Comparison of ENCODE assay signal across 8 mouse cellular contexts in genomic region chr13:6646266-6646665, GRCm38 (mm10). TPM values are rescaled to one million over a fixed set of nuclear protein-coding genes. Genes with fewer than 3 reads are reported as not detected.
DNase-seq lines count a peak whose midpoint lies in the region; ATAC-seq and TF ChIP-seq lines count a peak whose summit lies in the region.
"Had no signal": no experiment of that assay in that cellular context is flagged by ENCODE, and none has a peak within 500 bp of the region (broad histone marks: within the 10 kb centered on the region; RNA-seq: fewer than 3 reads in every experiment).

No protein-coding gene starts in this region.

- H3K4me2 ChIP-seq in heart, embryonic 14.5 days (ENCODE audit: low read length): peak overlapping the region; percentile 98
- 0 out of 2 replicates have a peak overlapping the region, but pooled peaks have one; percentile 99 for H3K4me2 ChIP-seq in liver, embryonic 12.5 days
- H3K4me2 ChIP-seq in liver, postnatal 0 days (ENCODE audit: low read depth, low read length): no peak overlapping the region
- H3K4me2 ChIP-seq in forebrain, embryonic 14.5 days (ENCODE audit: low read length): peak overlapping the region; percentile 74
- H3K4me2 ChIP-seq in neural tube, embryonic 15.5 days: peak overlapping the region; percentile 99

- TF ChIP-seq CTCF in liver, postnatal 0 days (IDR thresholded peaks at IDR 0.05; ENCODE audit: low read depth): no peak

- H3K9ac ChIP-seq in heart, embryonic 14.5 days (ENCODE audit: low read length): peak overlapping the region; percentile 92
- no peak overlapping the region for H3K9ac ChIP-seq in liver, embryonic 12.5 days
- no peak overlapping the region for H3K9ac ChIP-seq in liver, postnatal 0 days (replicated peaks)
- H3K9ac ChIP-seq in forebrain, embryonic 14.5 days (ENCODE audit: low read length): no peak overlapping the region; the same call in 1 of the 2 replicates
- H3K9ac ChIP-seq in neural tube, embryonic 15.5 days (replicated peaks): peak overlapping the region; percentile 89; the same call in 1 of the 2 replicates

- no peak for DNase-seq in heart, postnatal 25 days (ENCODE audit: low spot score)
- no peak for DNase-seq in liver, postnatal 0 days
- DNase-seq in forebrain, embryonic 14.5 days (ENCODE audit: low spot score): no peak
- DNase-seq in Muller cell, postnatal 12 days (ENCODE audit: inconsistent ontology term): no peak
- DNase-seq: kidney, adult 11 months had no signal

- H3K4me3 ChIP-seq in heart, embryonic 14.5 days (ENCODE audit: control insufficient read depth in 1 of 2, insufficient read depth in 1 of 2, low read depth in 1 of 2, low read length in 2 of 2): peak overlapping the region; percentile 9 to 78; a peak in 3 of 4 replicates
- H3K4me3 ChIP-seq in liver, embryonic 12.5 days: no peak overlapping the region
- H3K4me3 ChIP-seq in liver, postnatal 0 days (ENCODE audit: low read depth, low read length): no peak overlapping the region
- 0 out of 2 replicates have a peak overlapping the region, but pooled peaks have one; percentile 41 for H3K4me3 ChIP-seq in forebrain, embryonic 14.5 days (ENCODE audit: low read depth, low read length)
- peak overlapping the region; percentile 82 for H3K4me3 ChIP-seq in neural tube, embryonic 15.5 days (replicated peaks)

- peaks cover 2 to 17% of the 10 kb centered on the region in 2 experiments; a peak in 3 of 4 replicates for H3K4me1 ChIP-seq in heart, embryonic 14.5 days (ENCODE audit: control insufficient read depth in 2 of 2, insufficient read depth in 2 of 2, low read length in 2 of 2)
- H3K4me1 ChIP-seq in liver, embryonic 12.5 days: peaks cover 46% of the 10 kb centered on the region
- H3K4me1 ChIP-seq in liver, postnatal 0 days (ENCODE audit: insufficient read depth): peaks cover 19% of the 10 kb centered on the region
- 0 out of 2 replicates have a peak, but pooled peaks cover 9% of the 10 kb centered on the region for H3K4me1 ChIP-seq in forebrain, embryonic 14.5 days (ENCODE audit: control insufficient read depth, insufficient read depth, low read length)
- peaks cover 22% of the 10 kb centered on the region for H3K4me1 ChIP-seq in neural tube, embryonic 15.5 days

- 32% methylated on average over 2 of the region's 2 CpGs for WGBS in heart, embryonic 14.5 days
- WGBS in liver, embryonic 12.5 days (ENCODE audit: insufficient replicate concordance): 50% methylated on average over 2 of the region's 2 CpGs
- WGBS in liver, postnatal 0 days (ENCODE audit: insufficient replicate concordance): 66% methylated on average over 2 of the region's 2 CpGs
- 73% methylated on average over 2 of the region's 2 CpGs for WGBS in forebrain, embryonic 14.5 days
- 75% methylated on average over 2 of the region's 2 CpGs for WGBS in neural tube, embryonic 15.5 days

- H3K36me3 ChIP-seq in heart, embryonic 14.5 days (ENCODE audit: control insufficient read depth, insufficient read depth, low read length): peaks cover 13% of the 10 kb centered on the region
- no peaks in the 10 kb centered on the region for H3K36me3 ChIP-seq in liver, embryonic 12.5 days
- H3K36me3 ChIP-seq in liver, postnatal 0 days (replicated peaks; ENCODE audit: insufficient read depth, low read length): no peaks in the 10 kb centered on the region
- no peaks in the 10 kb centered on the region for H3K36me3 ChIP-seq in forebrain, embryonic 14.5 days (ENCODE audit: control insufficient read depth, insufficient read depth, low read length)
- no peaks in the 10 kb centered on the region for H3K36me3 ChIP-seq in neural tube, embryonic 15.5 days

- H3K9me3 ChIP-seq in heart, embryonic 14.5 days (ENCODE audit: control insufficient read depth, low read length): no peaks in the 10 kb centered on the region
- H3K9me3 ChIP-seq in liver, embryonic 12.5 days (replicated peaks): no peaks in the 10 kb centered on the region
- H3K9me3 ChIP-seq in liver, postnatal 0 days (ENCODE audit: low read length): no peaks in the 10 kb centered on the region
- H3K9me3 ChIP-seq in forebrain, embryonic 14.5 days (replicated peaks; ENCODE audit: control insufficient read depth, low read length): no peaks in the 10 kb centered on the region
- no peaks in the 10 kb centered on the region for H3K9me3 ChIP-seq in neural tube, embryonic 15.5 days (replicated peaks)

- intact Hi-C loops in heart, postnatal 25 days (cut with DNase I): no loop called here

- no peak for ATAC-seq in heart, embryonic 14.5 days (ENCODE audit: insufficient number of reproducible peaks, insufficient read depth, low FRiP score, low read depth)
- ATAC-seq in liver, embryonic 12.5 days: no peak
- no peak for ATAC-seq in liver, postnatal 0 days
- no peak for ATAC-seq in forebrain, embryonic 14.5 days
- ATAC-seq in neural tube, embryonic 15.5 days (ENCODE audit: low FRiP score): no peak

- no peaks in the 10 kb centered on the region for H3K27me3 ChIP-seq in heart, embryonic 14.5 days (ENCODE audit: control insufficient read depth, insufficient read depth, low read length)
- no peaks in the 10 kb centered on the region for H3K27me3 ChIP-seq in liver, embryonic 12.5 days (replicated peaks)
- H3K27me3 ChIP-seq in liver, postnatal 0 days (ENCODE audit: insufficient read depth, low read length): no peaks in the 10 kb centered on the region
- no peaks in the 10 kb centered on the region for H3K27me3 ChIP-seq in forebrain, embryonic 14.5 days (replicated peaks; ENCODE audit: control insufficient read depth, insufficient read depth, low read length)
- H3K27me3 ChIP-seq in neural tube, embryonic 15.5 days (replicated peaks): no peaks in the 10 kb centered on the region

- peak overlapping the region; percentile 19 to 96; a peak in 2 of 4 replicates for H3K27ac ChIP-seq in heart, embryonic 14.5 days (replicated peaks in 1 of 2; ENCODE audit: control insufficient read depth in 1 of 2, insufficient read depth in 1 of 2, low read depth in 2 of 2, low read length in 2 of 2)
- H3K27ac ChIP-seq in liver, embryonic 12.5 days: no peak overlapping the region
- no peak overlapping the region for H3K27ac ChIP-seq in liver, postnatal 0 days (ENCODE audit: low read depth)
- H3K27ac ChIP-seq in forebrain, embryonic 14.5 days (ENCODE audit: low read depth, low read length): no peak overlapping the region
- peak overlapping the region; percentile 83; the same call in 1 of the 2 replicates for H3K27ac ChIP-seq in neural tube, embryonic 15.5 days (replicated peaks)

- TF ChIP-seq EP300 in liver, postnatal 0 days (IDR thresholded peaks at IDR 0.05; ENCODE audit: low read depth): no peak

RNA-seq across cellular contexts. Expression of gene Pfkp, which starts 2.3 kb away (rescaled TPM):
- polyA plus RNA-seq in heart, embryonic 14.5 days (2014; fragmentation: Nextera tagmentation; extraction: Ambion mirVana): 187 and 197 TPM in 2 replicates
- total RNA-seq in heart, postnatal 25 days (2021): 10 to 100 TPM; 64.5 to 69.1 TPM
- polyA plus RNA-seq in liver, embryonic 12.5 days (2016; fragmentation: Nextera tagmentation; extraction: Ambion mirVana): 14.4 and 17.3 TPM in 2 replicates
- polyA plus RNA-seq in liver, postnatal 0 days (2015; fragmentation: Nextera tagmentation; extraction: Ambion mirVana): 3.7 and 4.9 TPM in 2 replicates
- polyA plus RNA-seq in forebrain, embryonic 14.5 days (2014; fragmentation: Nextera tagmentation; extraction: Ambion mirVana): 66.2 and 114 TPM in 2 replicates
- polyA plus RNA-seq in neural tube, embryonic 15.5 days (2015; fragmentation: Nextera tagmentation; extraction: Ambion mirVana): 441 and 554 TPM in 2 replicates

Comparison
In these comparisons a context has a peak if more than half of its experiments do, and no peak if none do; other contexts are left out.
1. H3K27ac ChIP-seq: peak in heart, embryonic 14.5 days (2 of 2) and neural tube, embryonic 15.5 days (single experiment); none in liver, embryonic 12.5 days (single experiment), liver, postnatal 0 days (single experiment) and forebrain, embryonic 14.5 days (single experiment).
2. H3K4me3 ChIP-seq: peak in heart, embryonic 14.5 days (2 of 2), forebrain, embryonic 14.5 days (single experiment) and neural tube, embryonic 15.5 days (single experiment); none in liver, embryonic 12.5 days (single experiment) and liver, postnatal 0 days (single experiment).
3. H3K9ac ChIP-seq: peak in heart, embryonic 14.5 days (single experiment) and neural tube, embryonic 15.5 days (single experiment); none in liver, embryonic 12.5 days (single experiment), liver, postnatal 0 days (single experiment) and forebrain, embryonic 14.5 days (single experiment).